Mouse (Mus musculus) CH12F3 (cell line): Measurements from ENCODE around the gene Gm10639.
"Not testable (repeated sequence)": the region's sequence is repeated elsewhere in the genome, so short reads cannot be mapped to it uniquely, and the experiment has no call there.

Source experiments
- in situ Hi-C: fragments of 300-500 bp; cut with MboI; formaldehyde crosslinking; loops from 2 replicates; pipeline ENCODE4 v1.14.3; 2020; ENCODE audit warnings: low sequenced_read_pairs

Gene Gm10639

DNA sequence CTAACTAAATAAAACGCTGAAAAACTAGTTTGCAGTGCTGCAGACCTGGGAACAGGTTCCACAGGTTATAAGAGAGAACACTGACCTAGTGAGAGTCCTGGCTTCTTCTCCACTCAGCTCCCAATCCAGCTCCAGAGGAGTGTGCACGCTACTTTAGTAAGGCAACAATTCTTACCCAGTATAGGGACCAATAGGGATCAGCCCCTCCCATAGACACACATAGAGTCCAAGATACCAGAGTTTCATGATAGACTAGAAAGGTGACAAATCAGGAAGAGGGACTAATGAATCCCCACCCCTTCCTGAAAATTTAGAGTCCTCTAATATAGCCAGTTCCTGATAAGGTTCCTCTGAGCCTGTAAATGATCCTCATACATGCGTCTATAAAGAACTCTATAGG is 57.3 kb downstream of the Gm10639 start:
- in situ Hi-C loops, result no loop called here

DNA sequence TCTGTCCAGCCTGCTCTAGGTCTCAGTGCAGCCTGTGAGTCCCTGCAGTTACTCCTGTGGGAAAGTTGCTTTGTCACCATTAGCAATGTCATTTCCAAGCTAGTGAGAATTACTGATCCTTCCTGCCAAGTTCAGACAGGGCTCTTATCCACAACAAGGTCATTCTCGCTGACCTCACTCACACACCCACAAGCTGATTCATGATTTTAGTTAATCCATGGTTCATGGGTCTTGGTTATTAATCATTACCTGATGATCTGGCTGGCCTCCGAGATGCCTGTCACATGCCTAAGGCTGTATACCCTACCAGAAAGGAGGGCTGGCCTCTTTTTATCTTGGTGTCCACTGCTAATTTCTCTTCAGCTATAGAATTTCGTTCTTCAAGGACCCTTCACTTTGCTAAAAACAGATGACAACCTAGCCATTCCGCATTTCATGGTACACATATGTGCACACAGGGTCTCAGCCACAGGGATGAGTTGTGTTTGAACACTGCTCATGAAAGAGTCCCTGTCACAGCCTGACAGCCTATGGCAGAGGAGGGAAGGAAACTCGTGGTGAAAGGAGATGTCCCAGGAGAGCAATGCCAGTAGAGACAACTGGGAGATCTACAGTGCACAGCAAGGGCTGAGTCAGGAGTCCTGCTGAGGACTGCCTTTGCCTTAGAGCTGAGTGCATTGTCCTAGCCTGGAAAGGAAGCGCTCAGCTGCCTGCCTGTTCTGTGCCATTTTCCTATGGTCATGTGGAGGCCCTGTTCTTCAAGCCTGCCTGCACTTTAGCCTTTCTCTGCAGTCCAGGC is 58.7 kb downstream of the Gm10639 start:
- in situ Hi-C loops, result not testable (repeated sequence)

DNA sequence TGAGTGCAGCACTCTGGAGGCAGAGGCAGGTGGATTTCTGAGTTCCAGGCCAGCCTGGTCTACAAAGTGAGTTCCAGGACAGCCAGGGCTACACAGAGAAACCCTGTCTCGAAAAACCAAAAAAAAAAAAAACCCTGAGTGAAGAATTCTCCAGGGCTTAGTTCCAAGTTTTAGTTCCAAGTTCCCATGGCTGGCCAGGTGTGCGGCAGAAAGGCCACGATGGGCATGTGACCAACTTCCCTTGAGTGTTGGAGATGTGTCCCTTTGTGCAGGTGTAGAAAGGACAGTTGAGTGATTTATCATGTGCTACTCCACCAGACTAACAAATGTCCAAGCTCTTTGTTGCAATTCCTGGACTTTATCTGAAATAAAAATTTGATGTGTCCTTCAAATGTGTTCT is 59.4 kb downstream of the Gm10639 start:
- in situ Hi-C loops, result not testable (repeated sequence)

GRCm38 (mm10) chr9:78350007-78350406 is 60.3 kb downstream of the Gm10639 start:
- in situ Hi-C loops, result not testable (repeated sequence)

DNA sequence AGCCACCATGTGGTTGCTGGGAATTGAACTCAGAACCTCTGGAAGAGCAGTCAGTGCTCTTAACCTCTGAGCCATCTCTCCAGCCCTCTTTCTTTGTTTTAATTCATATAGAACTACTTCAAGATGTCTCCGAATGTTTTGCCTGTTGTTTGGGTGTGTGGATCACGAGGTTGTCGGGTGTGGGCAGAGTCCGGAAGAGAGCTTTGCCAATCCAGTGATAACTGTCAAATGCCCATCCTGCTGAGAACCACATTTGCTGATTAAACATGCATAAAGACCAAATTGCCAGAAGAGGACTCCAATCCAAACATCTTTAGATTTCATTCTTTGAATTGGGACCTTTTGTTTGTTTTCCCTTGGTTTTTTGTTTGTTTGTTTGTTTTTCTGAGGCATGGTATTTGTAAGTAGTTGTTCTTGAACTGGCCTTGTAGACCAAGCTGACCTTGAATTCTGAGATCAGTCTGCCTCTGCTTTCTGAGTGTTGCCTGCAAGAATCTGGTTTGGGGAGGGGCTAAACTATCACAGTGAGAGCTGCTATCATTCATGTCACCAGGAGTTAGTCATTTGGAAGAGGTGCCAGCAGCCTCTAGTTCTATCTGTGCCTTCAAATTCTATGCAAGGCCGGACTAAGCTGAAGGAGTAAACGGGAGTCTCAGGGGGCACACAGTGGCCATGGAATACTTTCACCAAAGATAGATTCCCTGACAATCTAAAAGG is 61.9 kb downstream of the Gm10639 start:
- in situ Hi-C loops, result no loop called here
